Mouse (Mus musculus) retina, postnatal 1 day (tissue): ENCODE measurements around the gene Mrpl18.

Source experiments
- DNase-seq: peaks from one replicate; pipeline ENCODE4 v3.0.0-alpha.2; 2012

Mrpl18 gene

GRCm38 (mm10) chr17:12909361-12910280 is 6.5 kb downstream of the Mrpl18 start, which contains the start of gene Pnldc1:
TSS of gene Pnldc1 (minus strand) at chr17:12910230.
- no peak for DNase-seq

DNA sequence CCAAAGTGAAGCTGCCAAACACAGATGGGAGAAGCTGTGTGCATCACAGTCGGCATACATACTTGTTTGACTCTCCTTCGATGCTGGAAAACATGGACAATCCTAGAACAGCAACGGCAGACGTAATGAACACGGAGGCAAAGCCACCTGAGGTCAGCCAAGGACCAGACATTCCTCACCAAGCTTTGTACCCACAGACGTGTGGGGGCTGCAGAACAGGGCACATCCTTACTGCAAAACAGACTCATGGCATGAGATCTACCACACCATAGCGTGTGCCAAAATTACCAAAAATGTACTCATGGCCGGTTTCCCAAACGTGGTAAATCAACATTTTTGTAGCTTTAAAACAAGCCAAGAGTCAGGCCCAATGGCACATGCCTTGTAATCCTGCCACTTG is 9.7 kb downstream of the Mrpl18 start:
- DNase-seq: no peak

GRCm38 (mm10) chr17:12905810-12906209 is 10.3 kb downstream of the Mrpl18 start:
- no peak for DNase-seq

GRCm38 (mm10) chr17:12904349-12904748 is 11.8 kb downstream of the Mrpl18 start:
- DNase-seq: no peak

GRCm38 (mm10) chr17:12903372-12904333 is 12.5 kb downstream of the Mrpl18 start:
- no peak for DNase-seq

- no peak for DNase-seq
These were observed 13.9 kb downstream of the Mrpl18 start for GRCm38 (mm10) chr17:12902291-12902690.

GRCm38 (mm10) chr17:12898607-12899006 is 17.5 kb downstream of the Mrpl18 start:
- DNase-seq: peak; percentile 10

- DNase-seq: no peak
These were observed 18.5 kb downstream of the Mrpl18 start for GRCm38 (mm10) chr17:12897674-12898073.

GRCm38 (mm10) chr17:12892033-12892432 is 24.1 kb downstream of the Mrpl18 start:
- DNase-seq: no peak

DNA sequence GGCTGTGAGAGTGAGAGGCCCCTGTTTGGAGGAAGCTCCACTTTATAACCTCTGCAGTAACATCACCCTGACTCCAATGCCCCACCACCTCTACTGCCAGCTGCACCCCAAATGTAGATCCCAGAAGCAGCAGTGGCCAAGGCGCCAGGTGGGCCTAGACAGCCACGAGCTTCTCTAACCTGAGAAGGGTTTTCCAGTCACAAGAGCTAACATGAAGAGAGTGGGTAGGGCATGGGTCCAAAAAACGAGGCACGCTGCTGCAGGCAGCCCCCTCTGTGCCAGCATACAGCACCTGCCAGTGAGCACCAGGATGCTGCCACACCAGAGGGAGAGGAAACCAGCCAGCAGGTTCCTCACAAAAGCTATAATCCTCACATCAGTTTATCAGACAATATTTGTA is 25.1 kb downstream of the Mrpl18 start:
- no peak for DNase-seq

DNA sequence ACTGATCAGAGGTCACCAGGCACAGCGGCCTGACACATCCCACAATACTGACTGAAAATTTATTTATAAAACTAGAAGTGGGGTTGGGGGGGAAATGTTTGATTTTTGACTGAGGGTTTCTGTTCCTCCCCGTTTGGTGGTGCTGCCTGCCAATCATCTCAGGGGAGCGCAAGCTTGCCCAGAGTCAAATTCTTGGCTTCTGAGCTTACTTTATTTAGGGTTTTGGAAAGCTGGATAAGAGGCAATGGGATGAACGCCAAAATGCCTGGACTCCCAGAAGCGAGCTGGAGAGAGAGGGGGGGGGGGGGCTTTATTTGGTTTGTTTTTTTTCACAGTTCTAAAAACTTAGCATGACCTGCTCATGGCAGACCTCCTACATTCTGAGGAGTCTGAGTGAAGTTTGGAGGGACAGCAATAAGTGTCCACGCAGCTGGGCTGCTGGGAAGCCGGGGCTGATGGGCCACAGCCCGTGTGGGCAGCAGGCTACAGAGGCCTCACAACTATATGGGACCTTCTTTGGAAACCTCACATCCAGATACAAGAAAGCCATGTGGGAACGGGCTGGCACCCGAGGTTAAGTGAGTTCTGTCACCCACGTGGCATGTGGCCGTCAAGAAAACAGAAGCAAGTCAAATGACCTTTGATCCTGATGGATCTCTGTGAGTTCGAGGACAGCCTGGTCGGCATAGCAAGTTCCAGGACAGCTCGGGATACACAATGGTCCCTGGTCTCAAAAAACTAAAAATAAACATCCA is 28.9 kb downstream of the Mrpl18 start:
- no peak for DNase-seq

GRCm38 (mm10) chr17:12886620-12887019 is 29.5 kb downstream of the Mrpl18 start:
- DNase-seq: no peak

- no peak for DNase-seq
These were observed 34.9 kb downstream of the Mrpl18 start for GRCm38 (mm10) chr17:12881216-12881615.

DNA sequence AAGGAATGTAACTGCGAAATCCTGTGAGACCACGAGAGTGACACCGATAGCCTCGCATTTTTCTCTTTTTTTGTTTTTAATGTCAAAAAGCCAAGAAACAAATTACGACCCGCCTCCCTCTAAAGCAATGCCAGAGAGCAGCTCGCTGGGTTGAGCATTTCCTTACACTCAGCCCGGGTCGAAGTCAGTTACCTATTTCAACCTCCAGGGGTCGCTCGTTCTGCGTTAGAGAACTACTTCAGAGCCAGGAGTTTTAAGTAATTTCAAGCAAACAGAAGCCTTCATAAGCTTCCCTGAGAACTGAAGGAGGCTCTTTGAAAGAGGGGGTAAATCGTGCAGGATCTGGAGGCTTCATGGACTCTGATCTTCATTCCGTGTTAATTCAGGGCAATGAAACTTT is 36.0 kb downstream of the Mrpl18 start:
- DNase-seq: peak; percentile 84

- no peak for DNase-seq
These were observed 40.4 kb downstream of the Mrpl18 start, which contains the start of gene Mrgprh for GRCm38 (mm10) chr17:12875734-12876133. TSS of gene Mrgprh (plus strand) at chr17:12876034.

DNA sequence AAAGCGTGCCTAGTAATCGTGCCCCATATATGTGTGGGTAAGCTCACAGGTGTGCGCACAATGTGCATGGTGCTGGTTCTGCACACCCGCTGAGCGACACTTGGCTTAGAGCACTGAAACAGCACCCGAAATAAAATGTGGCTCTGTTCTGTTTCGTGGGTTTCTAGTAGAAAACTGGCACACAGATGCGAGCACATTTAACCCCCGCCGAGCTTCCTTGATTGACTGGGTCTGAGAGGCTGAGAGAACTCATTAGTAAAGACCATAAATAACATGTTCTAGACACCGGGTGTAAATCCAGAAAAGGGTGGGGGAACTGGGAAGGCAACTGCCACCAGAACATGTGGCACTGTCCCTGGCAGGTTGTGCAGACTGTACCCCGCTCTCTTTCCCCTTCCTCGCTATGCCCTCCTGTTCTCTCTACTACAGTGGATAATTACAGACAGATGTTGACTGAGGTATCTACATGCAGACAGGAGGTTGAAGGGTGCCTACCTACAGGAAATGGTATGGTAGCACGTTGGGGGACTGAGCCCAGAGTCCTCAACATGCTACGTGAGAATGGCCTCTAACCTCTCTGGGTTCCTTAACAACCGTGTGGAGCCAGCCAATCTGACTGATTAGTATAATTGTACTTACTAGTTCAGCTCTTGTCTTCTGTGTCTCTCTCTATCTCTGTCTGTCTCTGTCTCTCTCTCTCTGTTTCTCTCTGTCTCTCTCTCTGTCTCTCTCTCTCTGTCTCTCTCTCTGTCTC is 43.7 kb downstream of the Mrpl18 start:
- no peak for DNase-seq

DNA sequence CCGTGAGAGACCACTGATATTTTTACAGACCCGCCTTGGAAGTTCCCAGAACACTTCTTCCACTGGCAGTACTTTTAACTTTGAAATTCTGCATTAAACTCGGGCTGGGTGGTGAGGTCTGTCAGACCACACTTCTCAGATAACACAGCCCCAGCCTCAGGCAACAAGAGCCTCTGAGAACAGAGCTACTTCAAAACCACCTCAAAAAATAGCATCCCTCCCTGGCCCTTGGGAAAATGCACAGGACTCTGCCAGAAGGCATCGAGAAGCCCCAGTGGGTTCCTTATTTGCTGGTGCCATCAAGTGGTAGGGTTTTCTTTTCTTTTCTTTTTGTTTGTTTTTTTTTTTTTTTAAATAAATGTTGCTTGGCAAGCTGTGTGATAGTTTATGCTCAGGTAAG is 47.5 kb downstream of the Mrpl18 start:
- DNase-seq: no peak

GRCm38 (mm10) chr17:12868043-12868442 is 48.1 kb downstream of the Mrpl18 start, which contains the start of gene Mas1:
TSS of gene Mas1 (minus strand) at chr17:12868143.
- no peak for DNase-seq

DNA sequence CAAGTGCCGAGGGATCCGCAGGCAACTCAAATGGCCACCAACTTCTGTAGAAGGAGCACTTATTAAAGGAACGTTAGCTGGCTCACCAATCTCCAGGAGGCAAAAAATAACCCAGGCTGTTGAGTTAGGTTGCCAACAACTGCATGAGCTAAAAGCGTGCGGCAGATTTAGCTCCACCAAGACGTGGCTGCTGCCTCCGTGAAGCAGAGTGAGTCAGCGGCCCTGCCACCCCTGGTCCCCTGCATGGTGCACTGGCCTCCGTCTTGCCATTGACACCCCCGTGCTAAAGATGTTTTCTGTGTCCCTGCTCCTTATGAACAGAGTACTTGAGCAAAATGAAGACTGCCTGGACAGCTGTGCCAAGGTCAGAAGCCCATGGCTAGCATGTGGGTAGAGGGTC is 49.3 kb downstream of the Mrpl18 start:
- no peak for DNase-seq

DNA sequence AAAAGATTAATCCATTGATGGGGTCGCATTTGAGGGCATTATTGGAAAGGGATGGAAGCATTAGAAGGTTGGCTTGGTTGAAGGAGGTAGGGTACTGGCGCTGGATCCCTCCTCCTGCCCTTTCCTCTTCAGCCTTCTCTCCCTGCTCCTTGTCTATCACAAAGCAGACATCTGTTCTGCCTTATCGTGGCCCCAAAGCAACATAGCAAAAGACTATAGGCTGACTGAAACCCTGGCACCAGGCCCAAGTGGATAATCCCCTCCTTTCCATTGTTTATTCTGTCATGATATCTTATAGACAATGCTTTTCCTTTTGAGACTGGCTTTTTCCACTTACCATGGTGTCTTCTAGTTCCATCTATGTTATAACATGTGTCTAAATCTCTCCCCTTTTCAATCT is 50.7 kb downstream of the Mrpl18 start:
- DNase-seq: peak; percentile 48

DNA sequence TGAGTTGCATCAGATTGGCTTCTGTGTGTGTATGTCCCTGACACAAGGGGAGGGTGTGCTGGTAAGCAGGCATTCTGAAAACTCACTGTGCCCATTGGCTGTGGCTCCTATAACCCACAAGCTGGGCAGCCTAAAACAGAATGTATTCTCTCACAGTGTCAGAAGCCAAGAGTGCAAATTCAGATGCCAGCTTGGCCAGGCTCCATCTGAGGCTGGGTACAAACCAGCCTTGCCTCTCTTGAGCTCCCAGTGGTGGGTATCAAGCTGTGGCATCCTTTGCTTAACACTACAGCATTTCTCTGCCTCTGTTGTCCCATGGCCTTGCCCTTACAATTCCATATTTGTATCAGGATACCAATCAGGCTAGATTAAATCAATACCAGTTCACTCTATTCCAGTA is 52.0 kb downstream of the Mrpl18 start:
- DNase-seq: no peak
